Mouse (Mus musculus) liver, adult 2 months (tissue): ENCODE measurements around the gene Nsun5.
"Not testable (repeated sequence)": the region's sequence is repeated elsewhere in the genome, so short reads cannot be mapped to it uniquely, and the experiment has no call there.

Experiments used
- CTCF ChIP-seq: fragments of 200-500 bp; IDR thresholded peaks from 2 replicates; pipeline ENCODE4 v1.5.1; 2011; ENCODE audit warnings: low read depth, low read length, control low read depth
- POLR2A ChIP-seq: fragments of 200-500 bp; IDR thresholded peaks from 2 replicates; pipeline ENCODE4 v1.6.1; 2011; ENCODE audit warnings: low read length, control low read depth; ENCODE audit not compliant: insufficient read depth; ENCODE audit errors: extremely low read depth

DNA sequence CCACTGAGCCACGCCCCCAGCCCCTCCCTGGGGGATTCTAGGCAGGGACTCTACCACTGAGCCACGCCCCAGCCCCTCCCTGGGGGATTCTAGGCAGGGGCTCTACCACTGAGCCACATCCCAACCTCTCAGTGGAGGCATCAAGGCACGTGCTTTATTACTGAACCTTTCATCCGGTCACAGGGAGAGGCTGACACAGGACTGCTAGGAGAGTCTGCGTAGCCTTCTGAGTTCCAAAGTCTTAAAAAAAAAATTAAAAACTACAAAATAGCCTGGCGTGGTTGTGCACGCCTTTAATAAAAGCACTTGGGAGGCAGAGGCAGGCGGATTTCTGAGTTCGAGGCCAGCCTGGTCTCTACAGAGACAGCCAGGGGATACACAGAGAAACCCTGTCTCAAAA lies 557 bp upstream of the Nsun5 start:
- not testable (repeated sequence) for TF ChIP-seq CTCF, POLR2A
